Mouse (Mus musculus) kidney, postnatal 4 days (tissue): ENCODE data around the gene Celf6.

Source experiments
- DNase-seq, 2 experiments: peaks; one replicate each; pipeline ENCODE4 v3.0.0; 2021; ENCODE audit warnings: mixed read lengths in 2 of 2

The Celf6 gene

GRCm38 (mm10) chr9:59577844-59578504 is at the start of gene Celf6:
TSS of gene Celf6 (plus strand) at chr9:59577917.
- DNase-seq, result peak; percentile 97

DNA sequence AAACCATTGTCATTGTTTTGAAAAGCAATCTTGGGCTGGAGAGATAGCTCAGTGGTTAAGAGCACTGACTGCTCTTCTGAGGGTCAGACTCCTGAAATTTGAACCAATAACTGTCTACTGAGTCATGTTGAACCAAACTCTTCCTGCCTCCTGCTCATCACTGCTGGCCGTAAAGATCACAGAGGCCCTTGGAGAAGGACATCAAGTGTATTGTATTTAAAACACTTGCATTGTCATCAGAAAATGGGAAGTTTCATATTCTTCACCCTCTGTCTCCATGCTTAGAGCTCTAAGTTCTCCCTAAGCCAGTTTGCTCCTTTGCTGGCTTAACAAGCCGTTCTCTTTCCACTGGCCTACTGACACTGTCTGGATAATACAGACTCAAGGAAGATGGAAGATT is 49.4 kb upstream of the Celf6 start:
- DNase-seq, result no peak

DNA sequence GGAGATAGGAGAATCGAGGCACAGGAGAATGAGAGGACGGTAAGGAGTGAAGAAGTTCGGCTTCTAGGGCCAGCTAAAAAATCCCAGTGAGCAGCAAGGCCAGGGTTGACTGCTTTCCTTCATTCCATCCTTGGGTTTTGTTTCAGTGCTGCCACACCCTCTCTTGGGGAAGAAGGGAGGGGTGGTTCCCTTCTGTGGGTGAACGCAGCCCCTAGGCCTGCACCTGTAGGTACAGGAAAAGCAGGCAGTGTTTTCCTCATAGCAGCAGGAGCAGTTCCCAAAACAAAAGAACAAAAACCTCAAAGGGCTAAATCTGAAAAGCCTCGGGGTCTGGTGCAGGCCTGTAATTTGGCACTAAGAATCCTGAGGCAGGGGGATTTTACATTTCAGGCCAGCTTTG is 46.1 kb upstream of the Celf6 start:
- no peak for DNase-seq

DNA sequence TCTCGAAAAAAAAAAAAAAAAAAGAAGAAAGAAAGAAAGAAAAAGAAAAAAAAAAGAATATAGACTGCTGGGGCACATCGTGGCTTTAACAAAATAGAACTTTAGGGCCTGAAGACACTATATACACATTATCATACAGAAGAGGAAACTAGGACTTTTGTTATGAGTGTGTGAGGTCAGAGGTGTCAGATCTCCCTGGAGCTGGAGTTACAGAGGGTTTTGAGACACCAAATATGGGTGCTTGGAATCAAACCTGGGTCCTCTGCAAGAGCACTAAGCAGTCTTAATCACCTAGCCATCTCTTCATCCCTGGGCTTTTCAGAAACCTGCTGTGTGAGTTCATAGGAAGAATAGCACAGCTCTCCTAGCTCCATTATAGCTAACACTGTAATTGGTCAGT is 44.3 kb upstream of the Celf6 start:
- no peak for DNase-seq

GRCm38 (mm10) chr9:59533889-59534288 is 43.8 kb upstream of the Celf6 start:
- DNase-seq, result no peak

GRCm38 (mm10) chr9:59537651-59538050 is 40.1 kb upstream of the Celf6 start:
- DNase-seq, result no peak

GRCm38 (mm10) chr9:59539441-59540137 is 38.1 kb upstream of the Celf6 start, which contains the start of the genes Hexa and Tmem202:
TSS of gene Hexa (plus strand) at chr9:59539540.
TSS of gene Tmem202 (minus strand) at chr9:59539847.
- DNase-seq, result peak; percentile 86 to 91

GRCm38 (mm10) chr9:59541617-59542016 is 36.1 kb upstream of the Celf6 start:
- no peak for DNase-seq

- no peak for DNase-seq
Measured at GRCm38 (mm10) chr9:59542766-59543324, 34.9 kb upstream of the Celf6 start.

- DNase-seq, result no peak
Measured at GRCm38 (mm10) chr9:59544739-59545138, 33.0 kb upstream of the Celf6 start.

DNA sequence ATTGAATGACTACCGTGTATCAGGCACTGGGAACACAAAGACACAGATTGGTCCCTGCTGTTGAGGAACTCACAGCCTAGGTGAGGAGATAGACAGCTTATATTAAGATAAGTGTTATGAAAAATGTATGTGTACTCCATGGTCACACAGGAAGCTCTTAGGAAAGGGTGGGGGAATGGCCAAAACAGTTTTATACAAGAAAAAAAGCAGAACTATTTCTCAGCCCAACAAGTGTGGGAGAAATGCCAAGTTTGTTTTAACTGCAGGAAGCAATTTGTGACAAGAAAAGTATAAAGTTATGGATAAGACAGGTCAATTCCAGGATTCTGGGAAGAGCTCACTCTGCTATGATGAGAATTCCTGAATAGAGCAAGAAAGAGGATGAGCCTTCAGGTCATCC is 29.8 kb upstream of the Celf6 start:
- DNase-seq, result no peak

- no peak for DNase-seq
Measured at GRCm38 (mm10) chr9:59548961-59549487, 28.7 kb upstream of the Celf6 start.

DNA sequence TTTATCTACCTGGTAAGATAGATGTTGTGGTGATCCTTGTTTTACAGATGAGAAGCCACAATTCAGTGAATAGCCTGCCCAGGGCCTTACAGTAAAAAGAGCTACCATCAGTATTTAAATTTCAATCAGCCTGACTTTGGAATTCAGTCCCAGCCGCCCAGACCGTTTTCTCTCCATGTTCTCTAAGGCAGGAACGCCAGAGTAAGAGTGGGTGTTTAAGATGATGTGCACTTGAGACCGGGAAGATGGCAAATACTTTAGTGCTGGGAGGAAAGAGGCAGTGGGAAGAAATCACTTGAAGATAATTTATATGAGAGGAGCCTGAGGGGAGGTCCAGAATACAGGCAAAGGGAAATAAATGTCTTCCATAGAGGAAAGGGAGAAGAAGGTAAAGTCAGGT is 27.6 kb upstream of the Celf6 start:
- DNase-seq, result no peak

GRCm38 (mm10) chr9:59551017-59551416 is 26.7 kb upstream of the Celf6 start:
- DNase-seq, result no peak

DNA sequence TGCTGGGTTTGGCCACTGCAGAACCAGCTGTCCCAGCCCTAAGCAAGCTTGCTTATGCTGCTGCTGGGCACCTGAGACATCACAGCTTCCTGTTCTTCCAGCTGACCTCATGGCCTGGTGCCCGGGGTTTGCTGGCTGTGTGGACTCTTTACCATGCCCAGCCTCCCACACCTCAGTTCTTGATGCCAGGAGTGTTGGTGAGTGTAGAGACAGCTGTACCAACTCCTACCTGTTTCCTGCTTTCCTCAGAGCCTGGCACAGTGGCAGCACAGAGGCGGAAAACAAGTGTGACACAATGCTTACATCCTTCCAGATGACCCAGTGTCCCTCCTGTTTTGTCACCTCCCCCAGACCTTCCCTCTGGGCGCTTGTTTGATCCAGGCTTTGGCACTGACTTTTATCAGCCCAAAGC is 26.1 kb upstream of the Celf6 start:
- peak; percentile 18 to 50 for DNase-seq

DNA sequence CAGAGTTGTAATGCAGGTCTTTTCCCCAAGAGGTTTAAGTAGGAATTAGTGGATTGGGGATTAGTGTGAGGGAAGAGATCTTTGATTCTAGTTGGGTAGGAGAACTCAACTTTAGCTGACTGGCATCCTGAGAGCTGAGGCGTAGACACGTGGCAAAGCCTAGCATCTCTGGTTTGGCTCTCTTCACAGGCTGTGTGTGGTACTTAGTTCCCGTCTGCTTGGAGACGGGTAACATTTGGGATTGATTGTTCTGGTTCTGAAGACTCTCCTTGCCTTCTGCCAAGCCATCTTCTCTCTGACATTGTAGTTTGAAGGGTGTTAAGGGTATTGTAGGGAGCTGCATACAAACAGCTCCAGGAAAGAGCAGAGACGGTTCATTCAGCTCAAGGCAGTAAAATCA is 25.1 kb upstream of the Celf6 start:
- no peak for DNase-seq

GRCm38 (mm10) chr9:59553719-59554118 is 24.0 kb upstream of the Celf6 start:
- DNase-seq, result no peak

DNA sequence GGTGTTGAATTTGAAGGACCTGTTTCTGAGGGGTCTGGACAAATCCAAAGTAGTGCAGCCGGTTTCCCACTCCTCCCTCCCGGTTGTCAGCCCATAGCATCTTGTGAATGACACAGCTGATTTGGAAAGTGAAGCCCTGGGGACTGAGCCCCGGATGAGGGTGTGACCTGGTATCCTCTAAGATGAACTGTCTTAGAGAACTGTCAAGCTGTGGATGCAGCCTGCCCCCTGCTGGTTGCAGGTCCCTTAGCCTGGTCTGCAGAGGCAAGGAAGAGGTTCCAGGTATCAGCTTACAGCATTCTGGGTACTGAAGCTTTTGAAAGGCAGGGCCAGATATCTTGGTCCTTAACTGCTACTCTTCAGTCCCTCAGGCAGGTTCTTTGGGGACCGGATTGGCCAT is 12.1 kb upstream of the Celf6 start:
- DNase-seq, result peak; percentile 85 to 88

- DNase-seq, result peak; percentile 74 to 80
Measured at GRCm38 (mm10) chr9:59567111-59567510, 10.6 kb upstream of the Celf6 start.

- DNase-seq, result no peak
Measured at GRCm38 (mm10) chr9:59571852-59572251, 5.9 kb upstream of the Celf6 start.

GRCm38 (mm10) chr9:59577401-59577800 is 316 bp upstream of the Celf6 start:
- no peak for DNase-seq

GRCm38 (mm10) chr9:59578505-59578867 is 769 bp downstream of the Celf6 start:
- no peak for DNase-seq

- peak; percentile 76 to 85 for DNase-seq
Measured at GRCm38 (mm10) chr9:59584871-59585308, 7.2 kb downstream of the Celf6 start.

DNA sequence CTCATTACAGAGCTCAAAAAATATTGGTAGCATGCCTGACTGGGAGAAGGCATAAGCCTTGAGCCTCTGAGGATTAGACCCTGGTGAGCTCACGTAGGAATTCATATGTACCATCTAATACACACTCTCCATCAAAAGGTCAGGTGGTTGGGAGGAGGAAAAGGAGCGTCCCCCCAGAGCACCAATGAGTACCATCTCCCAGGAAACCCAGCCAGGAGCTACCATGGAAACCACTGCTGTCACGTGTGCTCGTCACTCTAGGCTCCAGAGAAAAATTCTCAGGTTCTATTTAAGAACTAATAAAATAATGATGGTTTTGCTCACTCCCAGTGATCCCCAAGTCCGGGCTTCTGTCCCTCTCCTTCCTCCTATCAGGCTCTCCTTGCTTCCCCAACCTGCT is 10.5 kb downstream of the Celf6 start:
- DNase-seq, result no peak
